Mouse (Mus musculus): ENCODE results near the gene E130208F15Rik.

DNA sequence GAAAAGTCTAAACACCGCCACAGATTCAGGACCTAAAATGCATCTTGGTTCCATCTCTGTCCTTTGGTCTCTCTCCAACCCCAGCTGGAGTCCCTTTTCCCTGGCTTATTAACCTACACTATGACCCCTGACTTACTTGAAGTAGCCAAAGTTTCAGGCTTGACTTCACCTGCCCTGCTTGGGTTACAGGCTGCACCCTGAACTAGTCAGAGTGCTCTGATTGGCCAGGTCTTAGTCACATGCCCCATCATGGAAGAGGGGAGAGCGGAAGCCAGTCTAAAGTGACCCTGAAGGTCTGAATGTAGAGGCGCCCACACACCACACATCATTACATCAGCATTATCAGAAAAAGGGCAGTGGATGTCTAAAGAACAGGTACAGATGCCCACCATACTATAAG lies 3.4 kb upstream of the E130208F15Rik start:
- no peak for TF ChIP-seq CTCF (IDR thresholded peaks at IDR 0.05; ENCODE audit: control insufficient read depth, insufficient read depth, low read length)
- TF ChIP-seq POLR2A (IDR thresholded peaks at IDR 0.05; ENCODE audit: borderline replicate concordance, control insufficient read depth, low read depth, low read length), result no peak
